Mouse (Mus musculus): Measurements from ENCODE around the gene Tgoln1.

Gene Tgoln1

DNA sequence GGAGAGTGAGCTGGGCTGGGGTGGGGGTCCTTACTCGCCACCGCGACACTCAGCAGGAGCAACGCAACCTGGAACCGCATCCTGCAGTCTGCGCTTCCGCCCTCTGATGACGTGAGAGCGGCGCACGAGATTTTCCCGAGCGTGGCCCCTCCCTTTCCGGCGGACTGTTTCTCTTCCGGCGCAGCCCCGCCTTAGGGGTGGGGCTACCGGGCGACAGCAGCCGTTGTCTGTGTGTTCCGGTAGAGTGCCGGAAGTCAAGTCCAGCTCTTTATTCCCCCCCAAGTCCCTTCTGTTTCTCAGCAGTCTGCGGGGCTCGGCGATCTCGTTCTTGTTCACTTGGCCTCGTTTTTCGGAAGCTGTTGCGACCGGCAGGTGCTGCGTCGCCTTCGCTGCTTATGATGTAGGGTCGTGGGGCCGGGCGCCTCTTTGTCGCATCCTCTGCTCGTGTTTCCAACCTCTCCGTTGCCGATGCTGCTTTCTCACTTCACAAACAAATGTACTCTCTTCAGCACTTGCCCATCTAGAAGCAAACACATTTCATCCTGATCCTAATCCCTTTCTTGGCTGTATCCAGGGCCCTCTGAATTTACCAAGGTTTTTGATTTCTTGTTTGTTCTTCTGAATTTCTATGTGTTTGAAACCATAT is at the start of gene Tgoln1:
TSS of gene Tgoln1 (minus strand) at position 358 of the 646 bp plus-strand sequence.
- DNase-seq (ENCODE audit: low spot score): peak; percentile 94

DNA sequence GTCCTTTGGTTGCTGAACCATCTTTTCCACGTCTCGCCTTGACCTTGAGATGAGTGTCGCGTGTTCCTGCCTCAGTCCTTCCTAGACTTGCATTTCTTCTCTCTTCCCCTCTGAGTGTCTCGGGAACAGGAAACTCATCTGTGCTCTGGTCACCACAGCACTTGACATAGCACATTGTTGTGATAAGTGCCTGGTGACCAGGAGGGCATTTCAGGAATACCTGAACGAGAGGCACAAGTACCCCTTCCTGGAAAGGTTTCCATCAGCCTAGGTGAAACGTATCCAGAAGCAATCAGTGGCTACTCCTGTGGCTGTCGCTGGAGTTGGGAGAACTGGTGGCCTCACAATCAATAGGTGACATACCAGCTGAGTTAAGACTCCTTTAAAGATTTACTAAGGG is 47.5 kb upstream of the Tgoln1 start:
- DNase-seq (ENCODE audit: low spot score): no peak

DNA sequence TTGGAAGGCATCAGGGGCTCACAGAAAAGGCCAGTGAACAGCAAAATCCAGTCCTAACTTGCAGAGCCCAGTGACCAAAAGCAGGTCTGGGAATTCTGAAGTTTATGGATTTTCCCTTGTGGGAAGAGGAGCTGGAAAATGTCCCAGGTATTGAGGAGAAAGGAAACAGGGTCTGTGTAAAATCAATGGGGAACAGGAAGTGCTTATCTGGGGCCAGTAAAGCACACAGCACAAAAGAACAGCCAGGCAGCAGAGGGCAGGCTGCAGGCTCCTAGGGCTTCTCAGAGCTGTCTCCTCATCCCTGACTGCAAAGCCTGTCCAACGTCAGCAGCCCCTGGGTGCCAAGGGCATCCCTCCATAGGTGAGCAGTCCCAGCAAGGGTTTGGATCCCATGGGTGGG is 46.2 kb upstream of the Tgoln1 start:
- no peak for DNase-seq (ENCODE audit: low spot score)

DNA sequence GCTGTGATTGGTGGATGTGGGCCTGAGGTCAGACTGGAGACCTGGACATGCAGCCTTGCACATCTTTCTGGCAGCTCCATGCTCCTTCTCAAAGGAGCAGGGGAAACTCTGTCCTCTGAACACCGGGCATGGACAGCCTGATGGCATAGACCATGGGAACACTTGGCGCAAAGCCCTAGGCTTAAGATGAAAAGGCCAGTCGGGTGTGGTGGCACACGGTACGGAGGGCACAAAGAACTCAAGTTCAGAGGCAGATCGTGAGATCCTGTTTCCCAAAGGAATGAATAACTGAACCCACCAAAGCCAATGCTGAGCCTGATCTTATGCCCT is 43.6 kb upstream of the Tgoln1 start:
- DNase-seq (ENCODE audit: low spot score): no peak

DNA sequence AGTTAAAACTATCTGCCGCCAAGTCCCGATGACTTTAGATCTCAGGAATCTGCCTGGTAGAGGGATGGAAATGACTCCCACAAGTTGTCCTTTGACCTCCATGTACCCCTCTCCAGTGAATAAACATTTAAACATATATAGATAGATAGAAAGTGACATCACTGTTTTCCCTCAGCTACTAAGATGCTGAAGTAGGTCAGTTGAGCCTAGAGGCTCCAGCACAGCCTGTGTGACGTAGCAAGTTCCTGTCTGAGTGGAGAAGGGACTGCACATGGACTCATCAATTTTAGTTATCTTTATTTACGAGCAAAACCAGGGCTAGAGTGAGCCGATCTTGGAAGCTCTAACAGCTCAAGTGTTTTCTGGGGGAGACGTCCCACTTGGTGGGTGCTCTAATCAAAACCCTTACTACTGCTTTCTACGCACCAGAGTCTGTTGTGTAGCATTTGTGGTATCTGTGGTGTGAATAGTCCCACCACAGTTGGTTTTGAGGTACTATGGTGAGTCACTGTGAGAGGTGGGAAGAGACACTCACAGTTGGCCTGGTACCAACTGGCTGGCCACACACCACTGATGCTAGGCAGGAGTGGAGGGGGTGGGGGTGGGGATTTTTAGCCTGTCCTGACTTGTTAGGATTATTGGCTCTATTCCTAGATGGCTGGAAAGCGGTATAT is 43.1 kb upstream of the Tgoln1 start:
- no peak for DNase-seq (ENCODE audit: low spot score)

DNA sequence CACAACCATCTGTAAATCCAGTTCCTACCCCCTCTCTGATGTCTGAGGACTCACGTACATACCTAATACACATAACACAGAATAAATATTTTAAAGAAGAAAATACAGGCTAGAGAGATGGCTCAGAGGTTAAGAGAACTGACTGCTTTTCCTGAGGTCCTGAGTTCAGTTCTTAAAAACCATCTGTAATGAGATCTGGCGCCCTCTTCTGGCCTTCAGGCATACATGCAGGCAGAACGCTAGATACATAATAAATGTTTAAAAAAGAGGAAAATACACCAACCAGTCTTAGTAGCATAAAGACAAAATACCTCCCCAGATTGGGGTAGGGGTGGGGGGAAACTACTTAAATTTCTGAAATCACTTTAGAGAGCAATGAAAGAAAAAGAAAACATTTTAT is 41.2 kb upstream of the Tgoln1 start:
- no peak for DNase-seq (ENCODE audit: low spot score)

DNA sequence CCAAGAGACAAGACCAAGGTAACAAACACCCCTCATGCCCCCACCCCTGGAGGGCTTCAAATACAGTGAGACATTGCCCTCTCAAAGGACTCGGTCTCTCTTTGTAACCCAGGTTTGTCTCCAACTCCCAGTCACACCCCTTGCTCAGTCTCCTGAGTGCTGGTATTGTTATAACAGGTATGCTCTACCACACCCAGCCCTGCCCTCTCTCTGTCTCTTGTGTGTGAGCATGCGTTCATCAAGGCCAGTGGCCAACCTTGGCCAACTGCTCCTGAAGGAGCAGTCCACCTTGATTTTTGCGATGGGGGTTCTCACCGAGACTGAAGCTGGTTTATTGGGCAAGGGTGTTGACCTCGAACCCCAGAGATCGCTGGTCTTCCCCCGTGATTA is 39.2 kb upstream of the Tgoln1 start:
- no peak for DNase-seq (ENCODE audit: low spot score)

DNA sequence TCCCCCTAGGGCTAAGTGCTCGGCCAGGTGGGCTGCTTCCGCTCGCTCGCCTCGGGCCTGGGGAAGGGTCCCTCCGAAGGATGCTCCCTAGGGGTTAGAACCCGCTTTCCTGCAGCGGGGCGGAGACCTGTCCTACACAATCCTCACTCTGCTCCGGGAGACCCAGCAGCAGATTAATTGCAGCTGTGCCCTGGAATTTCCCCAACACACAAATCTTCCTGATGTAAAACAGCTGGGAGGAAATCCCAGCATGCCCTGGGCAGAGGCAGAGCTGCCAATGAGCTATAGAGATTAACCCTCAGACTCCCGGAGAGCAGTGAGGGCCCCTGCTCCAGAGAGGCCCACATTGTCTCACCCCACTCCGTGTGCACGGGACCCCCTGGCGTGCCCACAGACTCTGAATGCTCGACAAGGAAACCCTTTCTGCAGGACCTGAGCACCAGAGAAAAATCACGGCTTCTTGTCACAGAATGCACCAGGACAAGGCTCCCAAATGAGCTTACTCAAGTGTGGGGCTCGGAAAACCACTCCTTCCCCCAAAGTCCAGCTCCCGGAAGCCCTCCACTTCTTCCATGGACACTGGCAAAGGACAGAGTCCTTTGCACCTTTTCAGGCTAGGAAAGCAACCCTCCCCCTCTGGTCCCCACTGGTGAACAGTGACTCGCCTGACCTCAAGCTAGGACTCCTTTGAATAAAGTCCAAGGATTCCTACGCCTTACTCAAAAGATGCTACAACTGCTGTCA is 38.7 kb upstream of the Tgoln1 start:
- DNase-seq (ENCODE audit: low spot score): peak; percentile 70

DNA sequence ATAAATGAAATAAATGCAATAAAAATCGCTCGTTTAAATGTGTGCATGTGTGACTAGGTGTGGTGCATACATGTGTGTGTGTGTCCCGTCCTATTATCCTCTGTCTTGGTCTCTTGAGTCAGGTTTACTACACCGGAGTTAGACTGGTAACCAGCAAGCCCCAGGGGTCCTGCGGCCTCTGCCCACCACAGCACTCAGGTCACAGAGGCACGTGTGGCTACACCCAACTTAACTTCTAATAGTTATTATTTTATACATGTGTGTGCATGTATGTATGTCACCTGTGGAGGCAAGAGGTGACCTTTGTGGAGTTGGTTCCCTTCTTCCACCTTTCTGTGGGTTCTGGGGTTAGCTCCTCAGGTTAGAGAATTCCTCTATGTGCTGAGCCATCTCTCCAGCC is 37.6 kb upstream of the Tgoln1 start:
- no peak for DNase-seq (ENCODE audit: low spot score)

DNA sequence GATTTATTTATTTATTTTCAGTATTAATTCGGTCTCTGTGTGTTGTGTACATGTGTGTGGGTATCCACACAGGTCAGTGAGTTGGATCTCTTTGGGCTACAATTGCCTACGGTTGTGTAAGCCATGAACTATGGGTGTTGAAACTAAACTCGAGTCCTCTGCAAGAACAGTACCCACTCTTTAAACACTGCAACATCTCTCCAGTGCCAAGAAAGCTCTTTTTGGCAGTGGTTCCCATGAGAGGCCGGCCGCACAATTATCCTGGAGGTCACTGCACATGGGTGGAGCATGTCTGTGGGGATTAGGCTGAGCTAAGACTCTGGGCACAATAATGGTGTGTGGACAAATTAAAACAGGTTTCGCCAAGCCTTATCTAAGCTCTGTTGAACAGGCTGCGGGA is 36.6 kb upstream of the Tgoln1 start:
- peak; percentile 55 for DNase-seq (ENCODE audit: low spot score)

DNA sequence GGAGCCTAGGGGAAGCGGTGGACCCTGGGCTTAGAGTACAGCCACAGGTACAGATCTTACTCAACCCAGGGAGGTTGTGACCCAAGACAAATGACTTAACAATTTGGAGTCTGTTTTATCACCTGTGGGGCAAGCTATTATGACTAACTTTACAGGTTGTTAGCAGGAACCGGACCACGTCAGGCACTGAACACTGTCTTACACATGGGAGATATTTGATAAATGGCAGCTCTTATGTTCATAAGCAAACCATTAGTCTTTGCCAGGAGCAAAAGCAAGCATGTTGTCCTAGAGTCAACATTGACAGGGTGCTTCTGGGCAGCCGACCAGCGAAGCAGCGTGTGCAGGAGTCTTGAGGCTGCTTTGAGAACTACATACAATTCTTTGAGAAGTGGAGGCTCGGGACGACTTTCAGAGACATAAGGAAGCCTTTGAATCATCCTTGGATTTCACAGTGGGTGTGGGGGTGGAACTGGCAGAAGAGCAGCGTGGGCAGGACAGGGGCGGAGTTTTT is 33.6 kb upstream of the Tgoln1 start:
- peak; percentile 45 for DNase-seq (ENCODE audit: low spot score)

DNA sequence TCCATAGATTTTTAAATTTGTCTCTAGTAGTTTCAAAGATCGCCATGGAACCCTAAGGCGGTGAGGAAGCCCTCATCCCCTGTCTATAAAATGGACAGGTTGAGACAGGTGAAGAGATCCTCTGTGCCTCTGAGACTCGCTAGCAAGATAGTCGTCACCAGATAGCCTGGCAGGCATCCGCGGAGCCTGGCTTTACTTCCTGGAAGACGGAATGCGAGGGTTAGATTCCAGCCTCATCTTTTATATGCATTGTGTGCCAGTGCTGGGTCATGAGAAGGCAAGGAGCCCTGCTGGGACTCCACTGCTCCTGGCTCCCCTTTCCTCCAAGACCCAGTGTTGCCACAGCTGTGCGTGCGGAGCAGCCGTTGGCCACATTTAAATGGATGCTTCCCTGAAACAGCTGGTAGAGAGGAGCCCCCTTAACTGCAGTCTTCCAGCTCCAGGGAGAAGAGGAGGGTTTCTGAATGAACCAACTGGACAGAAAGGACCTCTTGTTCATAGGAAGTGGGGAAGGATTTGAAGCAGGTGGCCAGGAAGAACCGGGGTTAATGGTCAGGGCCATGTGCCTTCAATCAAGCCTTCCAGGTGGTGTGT is 31.3 kb upstream of the Tgoln1 start:
- DNase-seq (ENCODE audit: low spot score): no peak

DNA sequence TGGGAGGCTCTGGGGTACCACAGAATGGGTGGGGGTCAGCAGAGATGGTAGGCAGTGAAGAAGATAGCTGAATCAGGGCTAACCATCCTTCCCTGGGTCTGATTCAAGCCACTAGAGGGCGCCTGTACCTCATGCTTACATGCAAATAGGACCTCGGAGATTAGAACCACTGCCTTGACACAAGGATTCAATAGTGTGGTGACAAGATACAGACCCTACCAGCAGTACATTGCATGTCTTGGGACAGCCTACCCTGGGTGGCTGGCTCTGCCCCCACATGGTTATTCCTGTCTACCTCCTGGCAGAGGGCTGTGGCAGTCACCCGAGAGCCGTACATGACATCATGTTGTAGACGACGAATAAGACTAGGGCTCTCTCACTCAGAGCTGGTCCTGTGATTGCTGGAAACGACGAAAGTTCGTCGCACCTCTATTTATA is 30.6 kb upstream of the Tgoln1 start:
- DNase-seq (ENCODE audit: low spot score): peak; percentile 75

DNA sequence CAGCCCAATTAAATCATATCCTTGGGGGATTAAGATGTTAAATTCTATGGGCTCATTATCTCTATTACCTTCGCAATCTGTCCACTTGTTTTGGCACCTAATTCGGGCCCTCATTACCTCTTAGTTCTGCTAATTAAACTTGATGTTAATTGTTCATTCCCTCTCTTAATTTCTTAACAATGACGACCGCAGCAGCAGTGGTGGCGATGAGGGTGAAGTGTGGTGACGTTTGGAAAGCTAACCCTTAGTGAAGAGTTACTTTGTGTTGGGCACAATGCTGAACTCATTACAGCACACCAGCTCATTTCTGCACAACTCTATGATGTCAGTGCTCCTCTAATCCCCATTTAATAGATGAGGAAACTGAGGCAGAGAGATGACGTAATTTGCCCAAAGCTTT is 28.6 kb upstream of the Tgoln1 start:
- no peak for DNase-seq (ENCODE audit: low spot score)

DNA sequence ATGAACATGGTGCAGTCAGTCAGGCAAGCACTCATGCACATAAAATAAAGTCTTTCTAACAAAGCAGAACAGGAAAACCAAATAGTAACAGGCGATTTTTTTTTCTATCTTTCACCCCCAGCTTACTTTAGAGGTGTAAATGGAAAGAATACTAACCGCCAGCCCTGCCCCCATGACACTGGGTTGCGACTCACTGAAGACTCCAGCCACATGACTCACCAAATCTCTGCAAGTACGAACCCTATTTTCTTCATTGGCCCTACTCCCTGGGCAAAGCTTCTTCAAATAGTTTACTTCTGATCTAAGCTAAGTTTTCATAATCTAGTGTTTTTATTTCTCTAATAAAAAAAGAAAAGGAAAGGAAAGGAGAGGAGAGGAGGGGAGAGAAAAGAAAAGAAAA is 27.8 kb upstream of the Tgoln1 start:
- DNase-seq (ENCODE audit: low spot score): no peak

DNA sequence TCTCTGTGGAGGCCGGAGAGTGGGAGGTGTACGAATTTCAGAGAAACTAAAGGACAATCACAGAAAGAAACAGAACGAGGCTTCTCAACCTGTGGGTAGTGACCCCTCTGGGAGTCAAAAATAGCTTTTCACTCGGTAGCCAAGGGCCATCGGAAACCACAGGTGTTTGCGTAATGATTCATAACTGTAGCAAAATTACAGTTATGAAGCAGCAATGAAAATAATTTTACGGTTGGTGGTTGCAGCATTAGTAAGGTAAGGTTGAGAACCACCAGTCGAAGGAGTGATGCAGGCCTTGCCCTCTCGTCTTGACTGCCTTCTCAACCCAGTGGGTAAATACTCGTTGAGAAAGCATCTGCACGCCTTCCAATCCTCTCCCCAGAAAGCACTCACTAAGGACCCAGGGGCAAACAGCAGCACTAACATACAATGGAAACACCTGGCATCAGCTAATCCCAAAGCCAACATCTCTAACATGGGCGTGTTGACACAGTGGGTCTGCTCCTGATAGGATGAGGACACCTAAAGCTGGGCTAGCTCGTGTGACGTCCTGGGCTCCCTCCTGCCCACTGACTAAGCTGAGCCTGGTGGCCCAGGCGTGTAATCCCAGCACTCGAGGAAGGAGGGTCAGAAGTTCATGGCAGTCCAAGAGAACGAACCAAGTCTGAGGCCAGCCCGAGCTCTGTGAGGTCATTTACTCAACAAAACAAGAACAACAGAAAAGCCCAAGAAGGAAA is 24.6 kb upstream of the Tgoln1 start:
- DNase-seq (ENCODE audit: low spot score): no peak

DNA sequence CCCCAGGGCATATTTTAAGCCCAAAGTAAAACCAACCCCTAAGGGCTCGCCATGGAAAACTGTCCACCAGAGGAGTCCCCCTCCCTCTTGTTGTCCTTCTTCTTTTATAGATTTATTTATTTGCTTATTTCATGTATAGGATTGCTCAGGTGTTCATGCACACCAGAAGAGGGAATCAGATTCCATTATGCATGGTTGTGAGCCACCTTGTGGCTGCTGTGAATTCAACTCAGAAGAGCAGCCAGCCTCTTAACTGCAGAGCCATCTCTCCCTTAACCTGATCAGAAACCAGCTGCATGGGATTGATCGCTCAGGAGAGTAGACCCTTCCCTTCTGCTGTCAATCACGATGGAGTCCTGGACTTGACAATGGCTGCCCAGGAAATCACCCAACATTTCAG is 20.1 kb upstream of the Tgoln1 start:
- no peak for DNase-seq (ENCODE audit: low spot score)

DNA sequence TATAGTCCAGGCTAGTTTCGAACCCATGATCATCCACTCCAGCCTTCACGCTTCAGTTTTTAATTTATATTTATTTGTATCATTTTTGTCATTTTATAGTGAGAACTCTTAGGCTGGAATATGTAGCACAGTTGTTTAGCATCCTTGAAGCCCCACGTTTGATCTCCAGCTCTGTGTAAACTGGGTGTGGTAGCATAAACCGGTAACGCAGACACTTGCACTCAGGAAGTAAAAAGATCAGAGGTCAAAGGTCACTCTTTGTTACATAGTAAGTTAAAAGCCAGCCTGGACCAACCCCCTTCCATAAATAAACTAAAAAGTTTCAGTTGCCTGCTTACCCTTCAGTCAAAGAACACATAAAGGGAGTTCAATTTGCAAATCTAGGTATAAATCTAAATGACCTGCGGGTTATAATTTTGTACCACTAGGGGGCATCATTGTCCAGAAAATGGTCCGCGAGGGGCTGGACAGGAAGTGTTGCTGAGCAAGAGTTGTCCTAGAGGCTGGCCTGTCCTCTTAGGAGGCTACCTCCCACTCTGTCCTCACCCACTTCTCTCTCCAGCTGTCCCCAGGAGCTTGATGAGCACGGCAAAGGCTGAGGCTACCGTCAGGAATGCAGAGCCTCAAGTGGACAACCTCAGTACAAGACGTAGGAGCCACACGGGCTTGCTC is 19.1 kb upstream of the Tgoln1 start:
- peak; percentile 62 for DNase-seq (ENCODE audit: low spot score)

DNA sequence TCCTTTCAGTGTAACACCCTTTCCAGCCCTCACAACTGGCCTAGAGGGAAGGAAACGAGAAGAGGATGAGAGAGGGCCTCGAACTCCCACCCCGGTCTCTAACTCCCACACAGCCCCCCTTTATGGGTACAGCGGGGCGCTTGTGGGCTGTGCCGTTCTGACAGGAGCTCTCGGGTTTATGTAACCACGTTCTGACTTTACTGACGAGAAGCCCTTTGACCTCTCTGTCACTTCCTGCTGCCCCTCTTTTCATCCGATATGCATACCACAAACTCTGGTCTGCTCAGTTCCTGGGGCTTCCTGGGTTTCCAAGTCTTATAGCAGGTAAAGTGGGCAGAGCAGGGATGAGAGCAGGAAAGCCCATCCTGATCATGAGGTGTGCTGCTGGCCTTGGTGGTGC is 17.5 kb upstream of the Tgoln1 start:
- DNase-seq (ENCODE audit: low spot score): no peak

DNA sequence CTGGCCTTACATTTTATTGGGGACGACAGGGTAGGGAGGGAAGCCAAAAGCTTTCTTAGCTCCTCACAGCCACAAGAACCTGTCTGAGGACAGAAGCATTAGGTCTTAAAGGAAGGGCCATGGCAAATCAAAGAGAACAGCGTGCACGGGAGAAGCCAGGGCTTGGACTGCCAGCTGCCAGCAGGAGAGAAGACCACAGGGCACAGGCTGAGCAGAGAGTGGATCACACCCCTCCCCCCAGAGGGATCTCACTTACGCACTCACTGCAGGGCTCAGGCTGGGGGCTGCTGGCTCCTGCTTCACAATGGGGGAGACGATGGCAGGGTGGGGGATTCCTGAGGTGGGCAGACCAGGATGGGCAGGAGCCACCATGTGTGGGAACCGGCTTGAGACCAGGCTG is 14.9 kb upstream of the Tgoln1 start:
- no peak for DNase-seq (ENCODE audit: low spot score)

DNA sequence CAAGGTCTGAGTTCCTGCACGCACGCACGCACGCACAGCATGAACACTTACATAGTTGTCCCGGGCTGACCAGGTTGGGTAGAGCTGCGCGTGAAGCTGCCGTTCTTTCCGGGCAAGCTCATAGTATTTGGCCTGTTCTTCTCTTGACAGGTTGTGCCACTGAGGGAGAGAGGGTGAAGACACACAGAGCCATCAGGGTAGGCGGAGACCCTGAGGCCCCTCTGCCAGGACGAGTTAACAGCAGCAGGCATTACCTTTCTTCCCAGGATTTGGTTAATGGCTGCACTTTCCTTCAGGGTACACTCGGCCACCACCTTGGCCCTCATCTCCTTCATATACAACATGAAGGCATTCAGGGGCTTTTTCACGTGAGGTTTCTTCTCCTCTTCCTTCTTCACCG is 14.2 kb upstream of the Tgoln1 start:
- no peak for DNase-seq (ENCODE audit: low spot score)

DNA sequence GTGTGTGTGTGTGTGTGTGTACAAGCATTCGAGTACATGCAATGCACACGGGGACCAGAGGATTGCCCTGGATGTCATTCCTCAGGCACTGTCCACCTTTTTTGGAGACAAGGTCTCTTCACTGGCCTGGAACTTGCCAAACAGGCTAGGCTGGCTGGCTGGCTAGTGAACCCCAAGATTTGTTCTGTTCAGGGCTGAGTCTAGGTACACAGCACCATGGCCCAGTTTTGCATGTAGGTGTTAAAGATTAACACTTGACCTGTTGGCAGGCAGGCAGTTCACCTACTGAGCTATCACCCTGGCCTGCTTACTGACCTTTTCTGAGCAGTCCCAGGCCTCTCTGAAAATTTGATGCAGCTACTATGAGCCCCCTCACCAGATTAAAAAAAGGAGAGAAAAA is 13.6 kb upstream of the Tgoln1 start:
- peak; percentile 39 for DNase-seq (ENCODE audit: low spot score)

Data from urinary bladder, postnatal 14 days (tissue).